Mouse (Mus musculus) layer of hippocampus, adult 9-11 months (tissue): ENCODE measurements at regions not wholly inside any gene's neighbourhood (a gene's known extent, or its start where the extent isn't known, plus 50 kb on each side); places are given as distances from the start of the nearest gene placed in this dataset.

ENCODE experiments used
- DNase-seq: peaks from one replicate; pipeline ENCODE4 v3.0.0; 2022

DNA sequence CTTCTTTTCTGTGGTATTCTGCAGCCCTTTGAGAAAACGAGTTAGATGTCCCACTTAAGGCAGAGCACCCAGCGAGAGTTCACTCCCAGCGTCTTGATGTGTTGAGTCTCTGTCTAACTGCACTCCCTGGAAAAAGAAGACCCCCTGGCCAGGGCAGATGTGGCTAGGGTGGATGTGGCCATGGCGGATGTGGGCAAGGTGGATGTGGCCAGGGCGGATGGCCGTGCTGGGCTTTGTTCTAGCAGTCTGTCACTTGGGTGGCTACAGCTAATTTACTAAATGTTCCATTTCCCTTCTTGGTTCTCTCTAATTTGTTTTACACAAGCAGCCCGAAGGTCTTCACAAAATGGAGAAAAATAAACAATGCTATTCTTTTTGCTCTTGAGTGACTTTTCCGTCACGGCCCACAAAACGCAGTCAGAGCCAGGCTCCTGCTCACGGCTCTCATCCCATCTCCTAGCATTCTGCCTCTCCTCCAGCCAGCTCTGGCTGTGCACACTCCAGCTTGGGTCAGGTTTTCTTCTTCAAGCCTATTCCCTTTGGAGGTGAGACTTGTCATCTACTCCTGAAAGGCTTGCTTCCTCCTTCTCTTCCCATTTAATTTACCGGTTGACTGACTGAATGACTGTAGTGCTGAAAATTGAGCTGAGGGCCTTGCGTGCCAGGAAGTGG lies 173.4 kb upstream of the Ccdc122 start:
- no peak for DNase-seq

DNA sequence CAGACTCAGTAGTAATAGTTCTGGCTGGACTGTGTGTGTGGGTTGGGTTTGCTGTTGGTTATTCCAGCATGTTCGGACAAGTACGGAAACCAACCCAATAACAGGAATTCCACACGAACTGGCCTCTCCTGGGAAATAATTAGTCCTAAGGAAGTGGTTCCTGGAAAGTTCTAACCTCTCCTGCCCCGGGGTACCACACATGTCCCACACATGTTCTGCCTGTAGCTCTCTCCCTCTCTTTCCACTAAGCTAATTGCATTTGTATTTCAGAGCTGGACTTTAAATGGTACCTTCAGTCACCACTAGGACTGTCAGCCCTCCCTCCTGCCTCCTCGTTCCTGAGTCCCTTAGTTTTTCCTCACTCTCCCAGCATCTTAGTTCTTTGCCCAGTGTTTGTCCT lies 178.2 kb upstream of the Ccdc122 start:
- no peak for DNase-seq

DNA sequence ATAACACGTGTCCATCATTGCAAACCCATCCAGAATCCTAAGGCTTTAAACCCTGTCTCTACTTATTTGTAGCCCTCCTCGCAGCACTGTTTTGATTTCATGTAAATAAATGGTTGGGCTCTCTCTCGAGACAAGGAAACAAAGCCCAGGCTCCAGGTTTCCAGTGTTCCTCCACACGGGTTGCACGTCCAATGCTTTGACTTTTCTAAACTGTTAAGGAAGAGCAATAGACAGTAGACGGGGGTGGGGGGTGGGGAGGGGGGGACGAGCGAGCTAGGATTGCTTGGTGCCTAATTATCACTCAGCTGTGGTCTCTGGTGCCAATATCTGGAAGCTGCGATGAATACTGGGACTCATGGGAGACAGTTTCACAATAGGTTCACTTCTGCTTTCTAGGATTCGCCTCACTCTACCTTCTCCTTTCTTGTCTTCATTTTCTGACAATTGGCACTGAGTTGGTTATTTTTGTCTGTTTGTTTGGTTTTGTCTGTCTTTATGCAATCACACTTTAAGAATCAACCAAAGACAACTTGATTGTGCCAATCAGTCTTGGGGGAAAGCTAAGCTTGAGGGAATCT lies 179.3 kb upstream of the Ccdc122 start:
- no peak for DNase-seq

DNA sequence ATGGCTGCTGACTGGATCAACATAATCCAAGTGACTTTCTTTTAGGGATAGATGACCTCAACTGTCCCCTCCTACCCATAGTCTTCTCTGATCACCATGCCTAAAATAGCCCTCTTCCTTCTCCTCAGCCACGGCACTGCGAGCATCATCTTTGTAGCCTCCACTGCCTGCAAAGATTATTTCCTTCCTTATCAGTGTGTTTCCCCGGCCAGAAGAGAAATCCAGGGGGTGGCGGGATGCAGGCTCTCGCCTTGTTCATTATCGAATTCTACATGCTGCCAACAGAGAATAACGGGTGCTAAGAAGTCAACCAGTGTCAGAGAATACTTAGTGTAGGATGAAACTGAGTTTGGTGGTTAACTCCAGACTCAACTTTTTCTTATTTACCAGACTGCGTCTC lies 180.0 kb upstream of the Ccdc122 start:
- no peak for DNase-seq

GRCm38 (mm10) chr14:76854965-76855364 lies 181.6 kb upstream of the Ccdc122 start:
- no peak for DNase-seq

- no peak for DNase-seq
Observed at GRCm38 (mm10) chr14:76851473-76852214, 184.9 kb upstream of the Ccdc122 start.

DNA sequence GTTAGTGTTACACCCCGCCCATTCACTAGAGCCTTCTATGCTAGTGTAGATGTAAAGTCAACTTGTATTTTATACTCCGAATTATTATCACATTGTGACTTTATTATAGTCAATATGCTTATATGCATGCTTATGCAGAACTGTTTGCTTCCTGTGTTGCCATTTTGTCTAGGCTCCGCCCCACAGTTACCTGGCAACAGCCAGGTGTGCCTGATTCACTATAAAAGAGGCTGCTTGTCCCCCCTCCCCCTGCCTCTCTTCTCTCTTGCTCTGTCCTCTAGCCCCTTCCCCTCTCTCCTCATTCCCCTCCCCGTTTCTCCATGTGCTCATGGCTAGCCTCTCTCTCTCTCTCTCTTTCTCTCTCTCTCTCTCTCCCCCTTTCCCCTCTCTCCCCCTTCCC lies 185.9 kb upstream of the Ccdc122 start:
- DNase-seq, result no peak

- no peak for DNase-seq
Observed at GRCm38 (mm10) chr14:76850051-76850450, 186.5 kb upstream of the Ccdc122 start.

DNA sequence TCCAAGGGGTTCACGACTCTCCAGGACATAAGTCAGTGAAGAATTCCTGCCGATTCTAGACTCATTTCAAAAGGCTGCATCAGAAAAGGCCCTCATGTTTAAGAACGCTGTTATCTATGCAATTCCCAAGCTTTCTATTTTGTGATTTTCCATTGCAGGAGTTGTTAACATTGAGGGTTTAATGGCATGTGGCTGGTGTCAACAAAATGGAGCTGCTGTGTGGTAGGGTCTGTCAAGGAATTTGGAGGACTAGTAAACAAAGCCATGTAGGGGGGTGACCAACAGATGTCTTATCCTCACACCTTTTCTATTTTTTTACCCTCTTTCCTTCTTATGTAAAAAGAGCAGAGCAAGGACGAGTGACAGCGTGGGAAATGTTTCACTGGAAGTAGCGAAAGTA lies 186.9 kb upstream of the Ccdc122 start:
- no peak for DNase-seq

GRCm38 (mm10) chr14:76849071-76849470 lies 187.5 kb upstream of the Ccdc122 start:
- DNase-seq, result no peak

DNA sequence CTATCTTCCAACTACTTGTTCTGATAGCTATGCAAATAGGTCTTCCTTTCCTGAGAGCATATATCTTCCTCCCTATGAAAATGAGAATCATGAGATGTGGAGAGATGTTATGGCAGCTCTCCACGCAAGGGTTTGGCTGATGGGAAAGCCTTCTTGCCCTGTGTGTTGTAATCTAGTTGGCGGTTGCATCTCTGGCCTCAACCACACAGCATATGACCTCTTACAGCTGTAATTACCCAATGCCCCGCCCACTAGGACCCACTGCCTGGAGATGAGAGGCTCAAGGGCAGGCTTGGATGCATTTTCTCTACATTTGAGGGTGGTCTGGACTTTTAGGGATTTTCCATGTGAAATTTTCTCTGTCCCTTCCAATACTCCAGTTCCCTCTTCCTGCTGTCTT lies 190.9 kb upstream of the Ccdc122 start:
- DNase-seq, result no peak

DNA sequence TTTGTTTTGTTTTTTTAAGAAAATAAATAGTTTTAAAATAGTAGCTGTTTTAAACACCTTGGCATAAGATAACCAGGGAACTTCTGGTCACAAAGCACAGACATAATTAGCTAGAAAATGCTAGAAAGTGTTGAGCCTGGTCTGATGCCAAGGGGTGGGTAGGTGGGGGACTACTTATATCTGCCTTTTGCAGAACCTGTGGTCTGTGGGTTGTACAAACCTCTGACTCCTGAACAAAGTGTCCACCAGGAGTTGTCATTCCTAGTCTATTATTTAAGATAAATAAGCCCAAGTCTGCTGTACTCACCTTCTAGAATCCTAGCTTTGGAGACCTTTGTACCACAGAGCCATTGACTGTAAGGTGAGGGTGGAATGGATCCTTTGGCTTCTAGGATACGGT lies 191.9 kb upstream of the Ccdc122 start:
- no peak for DNase-seq

- no peak for DNase-seq
Observed at GRCm38 (mm10) chr14:76837583-76838220, 198.9 kb upstream of the Ccdc122 start.

DNA sequence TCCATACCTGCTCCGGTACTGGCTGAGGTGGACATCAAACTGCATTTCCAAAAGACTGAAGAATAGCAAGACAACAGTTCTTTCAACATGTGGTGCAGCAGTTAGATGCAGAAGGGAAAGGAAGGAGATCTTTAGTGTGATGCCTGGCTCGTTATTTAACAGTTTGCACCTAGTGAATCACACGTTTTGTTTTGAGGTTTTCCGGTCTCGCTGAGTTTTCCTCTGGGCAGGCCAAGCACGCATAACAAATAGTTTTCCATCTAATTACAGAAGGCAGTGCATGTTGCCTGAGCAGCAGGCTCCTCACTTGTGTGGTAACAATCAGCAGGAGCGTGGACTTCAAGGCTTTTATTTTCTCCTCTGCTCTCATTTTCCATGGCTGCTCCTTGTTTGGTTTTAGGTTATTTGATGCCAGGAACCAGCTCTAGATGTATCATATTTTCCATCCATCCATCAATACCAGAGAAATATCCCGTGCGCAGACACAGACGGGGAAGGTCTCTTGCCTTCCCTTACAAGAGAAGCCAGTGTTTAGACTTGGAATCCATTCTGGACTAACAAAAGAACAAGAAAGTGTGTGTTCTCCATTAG lies 199.6 kb upstream of the Ccdc122 start:
- no peak for DNase-seq

DNA sequence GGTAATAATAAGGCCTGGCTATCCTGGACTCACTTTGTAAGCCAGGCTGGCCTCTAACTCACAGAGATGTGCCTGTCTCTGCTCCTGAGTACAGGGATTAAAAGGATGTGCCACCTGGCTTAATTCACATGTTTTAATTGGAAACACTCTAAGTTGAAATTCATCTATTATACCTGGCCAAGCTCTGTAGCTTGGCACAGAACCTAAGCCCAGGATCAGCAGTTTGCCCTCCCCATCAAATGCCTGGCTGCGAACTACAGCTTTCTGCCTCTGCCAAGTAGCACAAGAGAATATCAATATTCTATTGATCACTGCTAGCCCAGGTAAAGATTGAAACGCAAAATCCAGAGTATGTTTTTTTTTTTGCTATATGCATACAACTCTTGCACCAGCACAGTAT lies 200.3 kb upstream of the Ccdc122 start:
- DNase-seq, result no peak

- DNase-seq, result no peak
Observed at GRCm38 (mm10) chr14:76834084-76834483, 202.5 kb upstream of the Ccdc122 start.

DNA sequence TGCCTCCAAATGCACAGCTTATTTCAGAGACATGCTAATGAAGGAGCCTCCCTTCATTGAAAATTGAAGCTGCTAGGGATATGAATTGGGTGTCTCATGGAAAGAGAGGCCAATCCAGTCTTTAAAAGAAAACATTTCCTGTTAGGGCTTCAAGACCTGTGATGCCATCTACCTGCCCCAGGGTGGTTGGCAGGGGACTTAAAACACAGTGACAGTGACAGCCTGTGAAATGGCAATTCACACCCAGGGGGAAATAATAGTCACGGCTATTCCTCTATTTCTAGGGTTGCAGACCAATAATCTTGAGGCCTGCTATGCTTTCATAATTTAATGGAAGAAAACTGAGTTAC lies 207.4 kb upstream of the Ccdc122 start:
- no peak for DNase-seq

DNA sequence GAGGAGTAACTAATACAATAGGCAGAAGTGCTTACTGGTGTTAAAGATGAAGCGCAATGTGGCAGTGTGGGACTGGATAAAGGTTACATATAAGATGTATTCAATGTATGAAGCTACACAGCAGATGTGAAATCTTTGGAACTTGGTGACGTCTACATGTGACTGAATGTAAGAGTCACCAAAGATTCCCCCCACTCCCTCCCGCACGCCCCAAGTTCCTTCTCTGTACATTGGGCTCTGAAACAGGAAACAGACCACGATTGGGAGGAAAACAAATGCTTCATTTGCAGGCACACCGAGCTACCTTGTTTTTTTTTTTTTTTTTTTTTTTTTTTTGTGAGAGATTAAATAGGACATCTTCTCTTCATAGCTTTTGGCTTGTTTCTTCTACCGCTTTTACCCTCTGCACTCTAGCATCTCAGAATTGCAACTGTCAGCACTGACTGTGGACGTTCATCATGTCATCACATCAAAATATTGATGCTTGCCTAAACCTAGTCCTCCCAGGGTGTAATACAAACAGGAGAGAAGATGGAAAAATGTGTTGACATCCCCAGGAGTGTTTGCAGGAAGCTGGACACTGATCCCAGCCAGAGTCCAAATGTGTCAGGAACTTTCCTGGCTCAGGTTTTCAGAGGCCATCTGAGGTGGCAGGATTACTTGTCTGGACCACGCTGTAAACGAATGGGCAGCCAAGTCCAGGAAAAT lies 208.0 kb upstream of the Ccdc122 start:
- no peak for DNase-seq

- no peak for DNase-seq
Observed at GRCm38 (mm10) chr14:76824066-76824465, 212.5 kb upstream of the Ccdc122 start.

GRCm38 (mm10) chr14:76822766-76823325 lies 213.7 kb upstream of the Ccdc122 start:
- DNase-seq, result no peak

DNA sequence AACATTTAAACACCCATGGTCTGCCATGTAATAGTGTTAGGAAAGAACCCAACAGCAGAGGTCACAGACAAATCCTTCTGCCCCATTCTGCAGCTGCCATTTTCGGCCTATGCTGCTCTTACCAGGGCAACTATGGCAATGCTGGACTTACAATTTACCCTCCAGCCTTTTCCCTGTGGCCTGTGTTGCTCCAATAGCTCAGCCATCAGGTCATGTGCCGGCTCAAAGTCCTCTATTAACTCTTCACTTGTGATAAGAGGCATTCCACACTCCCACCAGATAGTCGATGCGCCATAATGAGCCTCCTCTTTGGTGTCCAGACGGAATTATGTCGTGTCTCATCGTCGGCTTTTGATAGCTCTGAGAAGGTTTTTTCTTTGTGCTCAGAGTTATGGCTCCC lies 214.7 kb upstream of the Ccdc122 start:
- DNase-seq, result no peak

DNA sequence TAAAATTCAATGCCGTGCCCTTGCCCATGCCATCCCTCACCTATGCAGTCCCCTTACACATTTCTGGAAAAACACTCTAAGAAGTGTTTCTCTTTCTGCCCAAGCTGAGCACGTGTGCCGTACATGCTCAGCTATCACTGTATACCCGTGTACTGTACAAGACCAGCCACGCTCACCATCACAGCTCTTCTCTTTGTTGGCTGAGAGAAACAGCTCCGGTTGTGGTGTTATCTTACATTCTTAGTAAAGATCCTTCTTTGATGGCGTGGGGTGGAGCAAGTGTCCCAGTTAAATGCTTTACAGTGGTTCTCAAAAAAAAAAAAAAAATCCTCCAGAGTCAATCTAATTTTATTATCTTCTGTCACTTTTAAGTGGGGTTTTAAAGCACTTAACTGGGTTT lies 215.1 kb upstream of the Ccdc122 start:
- DNase-seq, result no peak

- no peak for DNase-seq
Observed at GRCm38 (mm10) chr14:76820989-76821388, 215.6 kb upstream of the Ccdc122 start.
